Mouse (Mus musculus): ENCODE data around the gene Spsb4.
A peak's percentile ranks its signal among the peaks of the same experiment; 100 is the strongest.

The Spsb4 gene

GRCm38 (mm10) chr9:96978147-96978782 is 40.4 kb downstream of the Spsb4 start:
- no peak for DNase-seq (ENCODE audit: low read depth)

GRCm38 (mm10) chr9:96977287-96978145 is 41.1 kb downstream of the Spsb4 start:
- DNase-seq (ENCODE audit: low read depth) = peak; percentile 30

DNA sequence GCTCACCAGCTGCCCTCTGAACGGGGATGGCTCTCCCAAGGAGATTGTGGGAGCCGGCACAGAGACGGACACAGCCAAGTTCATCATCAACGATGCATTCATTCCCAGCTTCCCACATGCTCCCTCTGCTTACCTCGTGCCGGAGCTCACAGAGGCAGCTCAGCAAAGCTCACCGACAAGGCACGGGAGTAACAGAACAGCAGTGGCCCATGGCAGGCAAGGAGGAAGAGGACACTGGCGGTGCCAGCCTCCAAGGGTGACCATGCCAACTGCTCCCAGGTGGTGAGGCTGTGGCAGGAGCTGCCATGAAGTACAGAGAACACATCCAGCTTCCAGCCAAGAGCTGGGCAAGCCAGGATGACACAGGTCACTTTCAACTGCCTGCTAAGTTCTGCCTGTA is 45.6 kb downstream of the Spsb4 start:
- DNase-seq (ENCODE audit: low read depth) = no peak

DNA sequence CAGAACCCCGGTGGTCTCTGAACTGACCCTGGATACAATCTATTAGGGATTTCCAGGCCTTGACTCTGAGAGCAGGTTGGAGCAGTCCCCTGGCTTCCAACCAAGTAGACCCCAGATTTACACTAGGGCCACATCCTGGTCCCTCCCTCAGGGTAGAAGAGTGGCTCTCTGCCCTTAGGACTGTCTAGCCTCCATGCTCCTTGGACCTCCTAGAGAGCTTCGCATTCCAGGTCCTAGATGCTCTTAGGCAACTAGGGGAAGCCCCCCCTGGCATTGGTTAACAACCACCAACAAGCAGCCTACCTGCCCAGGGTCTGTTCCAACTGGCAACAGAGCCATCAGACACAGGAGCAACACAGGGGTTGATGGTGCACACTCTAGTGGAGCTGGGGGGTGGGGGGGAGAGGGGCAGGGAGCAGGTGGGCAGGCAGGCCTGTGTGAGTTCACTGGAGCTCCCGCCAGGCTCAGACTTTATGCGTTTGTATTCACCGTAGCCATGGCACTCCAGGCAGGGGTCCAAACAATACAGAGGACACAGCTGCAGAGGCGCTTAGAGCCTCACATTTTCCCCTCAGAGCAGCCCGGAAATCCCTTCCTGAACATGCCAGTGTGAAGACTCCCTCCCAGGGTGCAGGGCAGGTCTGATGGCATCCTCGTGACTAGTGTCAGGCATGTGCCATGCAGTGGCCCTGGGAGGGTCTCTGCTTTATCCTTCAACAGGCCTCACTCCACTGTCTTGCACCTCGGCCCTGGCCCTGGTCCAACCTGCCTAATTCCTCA is 46.8 kb downstream of the Spsb4 start:
- DNase-seq (ENCODE audit: low read depth) = no peak

GRCm38 (mm10) chr9:96967516-96967915 is 51.1 kb downstream of the Spsb4 start:
- DNase-seq (ENCODE audit: low read depth) = peak; percentile 22

DNA sequence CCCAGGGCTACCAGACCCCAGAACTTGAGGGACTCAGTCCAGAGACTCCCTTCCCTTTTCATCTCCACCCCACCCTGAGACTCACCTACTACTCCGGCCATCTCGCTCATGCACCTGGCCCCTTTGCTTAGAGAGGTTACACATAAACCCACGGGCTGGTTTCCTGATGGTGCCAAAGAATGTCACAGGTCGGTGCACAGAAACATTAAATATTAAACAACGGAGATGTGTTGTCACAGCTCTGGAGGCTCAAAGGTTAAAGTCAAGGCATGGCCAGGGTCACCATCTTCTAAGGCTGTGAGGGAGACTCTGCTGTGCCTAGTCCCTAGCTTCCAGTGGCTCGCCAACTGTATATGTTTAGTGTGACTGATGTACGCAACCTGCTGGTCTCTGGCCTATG is 52.2 kb downstream of the Spsb4 start:
- DNase-seq (ENCODE audit: low read depth) = no peak

- DNase-seq (ENCODE audit: low read depth) = no peak
Measured at GRCm38 (mm10) chr9:96963443-96964215, 55.0 kb downstream of the Spsb4 start.

GRCm38 (mm10) chr9:96962714-96963113 is 55.9 kb downstream of the Spsb4 start:
- no peak for DNase-seq (ENCODE audit: low read depth)

- peak; percentile 14 for DNase-seq (ENCODE audit: low read depth)
Measured at GRCm38 (mm10) chr9:96961986-96962701, 56.5 kb downstream of the Spsb4 start.

DNA sequence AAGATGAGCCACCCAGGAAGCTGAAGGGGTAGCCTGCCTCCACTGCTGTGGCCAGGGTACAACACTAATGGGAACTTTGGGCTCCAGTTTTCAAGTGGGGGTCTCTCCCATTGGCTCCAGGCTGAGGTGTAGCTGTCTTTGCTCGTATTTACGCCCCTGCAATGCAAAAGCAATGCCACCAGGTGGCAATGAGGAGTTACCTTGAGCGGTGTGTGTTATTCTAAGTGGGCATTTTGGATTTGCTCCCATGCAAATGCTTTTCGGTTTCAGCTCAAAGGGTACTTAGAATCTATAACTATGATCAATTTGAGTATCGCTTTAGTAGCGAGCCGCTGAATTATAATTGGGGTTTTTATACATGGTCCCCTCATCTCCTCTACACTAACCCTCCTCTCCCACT is 57.6 kb downstream of the Spsb4 start:
- peak; percentile 61 for DNase-seq (ENCODE audit: low read depth)

- DNase-seq (ENCODE audit: low read depth) = peak; percentile 24
Measured at GRCm38 (mm10) chr9:96960241-96960640, 58.4 kb downstream of the Spsb4 start.

- peak; percentile 73 for DNase-seq (ENCODE audit: low read depth)
Measured at GRCm38 (mm10) chr9:96959469-96959868, 59.2 kb downstream of the Spsb4 start.

DNA sequence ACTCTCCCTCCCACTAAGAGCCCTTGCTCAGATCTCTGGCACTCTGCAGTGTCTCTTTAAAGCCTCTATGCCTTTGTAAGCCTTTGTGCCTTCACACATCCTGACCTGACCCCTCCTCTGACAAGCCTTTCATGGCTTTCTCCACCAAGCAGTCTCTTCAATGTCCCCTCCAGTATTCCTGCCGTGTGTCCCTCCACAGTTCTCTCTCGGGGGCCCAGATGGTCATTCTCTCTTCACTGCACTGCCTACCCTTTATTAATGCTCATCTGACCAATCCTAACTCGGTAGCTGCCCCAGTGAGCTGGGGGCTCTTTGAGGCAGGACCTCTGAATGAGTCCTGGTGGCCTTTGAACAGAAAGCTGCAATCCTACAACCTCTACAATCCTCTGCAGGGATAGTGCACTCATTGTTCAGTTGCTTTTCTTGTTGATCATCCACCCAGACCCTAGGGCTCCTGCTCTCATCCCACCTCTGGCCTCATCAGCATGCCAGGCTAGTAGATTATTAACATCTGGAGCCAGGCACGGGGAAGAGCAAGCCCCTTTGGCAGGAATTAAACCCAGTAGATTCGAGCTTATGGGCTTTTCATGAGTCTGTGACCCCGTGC is 60.5 kb downstream of the Spsb4 start:
- no peak for DNase-seq (ENCODE audit: low read depth)

- no peak for DNase-seq (ENCODE audit: low read depth)
Measured at GRCm38 (mm10) chr9:96957298-96957865, 61.3 kb downstream of the Spsb4 start.

DNA sequence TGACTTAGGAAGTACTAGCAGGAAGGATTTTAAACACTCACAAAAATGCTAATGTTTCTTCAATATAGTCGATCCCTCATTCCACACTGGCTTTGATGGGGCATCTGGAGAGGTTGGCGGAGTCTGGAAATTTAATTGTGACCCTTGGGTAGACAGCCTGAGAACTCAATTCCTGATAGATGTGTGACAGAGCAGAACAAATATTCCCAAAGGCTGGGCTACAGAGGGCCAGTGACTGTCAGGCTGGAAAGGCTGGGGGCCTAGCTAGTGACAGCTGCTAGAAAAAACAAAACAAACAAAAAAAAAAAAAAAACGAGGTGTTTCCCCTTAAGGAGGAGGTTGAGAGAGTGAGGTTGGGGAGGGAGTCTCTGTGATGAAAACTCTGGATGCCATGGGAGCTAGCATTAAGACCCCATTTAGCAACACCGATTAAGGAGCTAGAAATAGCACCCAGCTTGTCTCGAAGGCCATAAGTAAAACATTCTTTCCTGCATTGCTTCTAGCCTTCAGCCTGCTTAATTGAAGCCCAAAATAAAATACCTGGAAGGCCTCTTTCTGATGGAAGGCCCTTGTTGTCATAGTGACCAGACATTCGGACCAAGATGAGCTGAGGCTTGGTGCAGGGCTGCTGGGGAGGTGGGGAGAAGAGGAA is 61.9 kb downstream of the Spsb4 start:
- no peak for DNase-seq (ENCODE audit: low read depth)

DNA sequence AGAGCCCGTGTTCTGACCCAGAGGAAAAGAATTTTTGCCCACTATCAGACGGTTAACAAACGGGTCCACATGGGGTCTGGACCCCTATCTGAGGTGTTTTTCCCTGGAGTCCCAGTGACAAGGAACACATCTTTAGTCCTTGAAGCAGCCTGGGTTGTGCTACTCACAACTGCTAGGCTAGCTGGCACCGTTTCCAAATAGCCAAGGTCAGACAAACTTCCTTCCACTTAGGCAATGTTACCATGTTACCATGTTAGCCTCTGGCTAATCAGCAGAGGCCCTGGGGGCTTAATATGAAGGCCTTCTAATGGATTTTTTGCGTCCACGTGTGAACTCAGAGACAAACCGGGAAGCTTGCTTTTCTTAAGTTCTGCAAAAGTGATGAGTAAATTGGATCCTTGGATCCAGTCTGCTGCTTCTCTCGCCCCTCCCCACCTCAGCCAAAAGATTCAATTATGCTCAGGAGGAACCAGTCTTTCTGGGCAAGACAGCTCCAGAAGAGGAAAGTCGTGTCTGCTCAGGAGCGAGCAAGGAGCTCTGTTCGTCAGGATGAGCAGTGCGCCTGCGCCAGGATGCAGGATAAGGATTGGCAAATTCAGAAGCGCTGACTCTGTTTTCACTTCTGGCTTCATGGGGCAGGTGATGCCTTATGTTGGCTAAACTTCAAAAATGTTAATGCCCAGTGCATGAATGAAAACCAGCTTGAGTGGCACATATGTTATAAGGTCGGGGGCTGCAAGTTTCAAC is 64.4 kb downstream of the Spsb4 start:
- DNase-seq (ENCODE audit: low read depth) = peak; percentile 55

- peak; percentile 16 for DNase-seq (ENCODE audit: low read depth)
Measured at GRCm38 (mm10) chr9:96953443-96953842, 65.2 kb downstream of the Spsb4 start.

DNA sequence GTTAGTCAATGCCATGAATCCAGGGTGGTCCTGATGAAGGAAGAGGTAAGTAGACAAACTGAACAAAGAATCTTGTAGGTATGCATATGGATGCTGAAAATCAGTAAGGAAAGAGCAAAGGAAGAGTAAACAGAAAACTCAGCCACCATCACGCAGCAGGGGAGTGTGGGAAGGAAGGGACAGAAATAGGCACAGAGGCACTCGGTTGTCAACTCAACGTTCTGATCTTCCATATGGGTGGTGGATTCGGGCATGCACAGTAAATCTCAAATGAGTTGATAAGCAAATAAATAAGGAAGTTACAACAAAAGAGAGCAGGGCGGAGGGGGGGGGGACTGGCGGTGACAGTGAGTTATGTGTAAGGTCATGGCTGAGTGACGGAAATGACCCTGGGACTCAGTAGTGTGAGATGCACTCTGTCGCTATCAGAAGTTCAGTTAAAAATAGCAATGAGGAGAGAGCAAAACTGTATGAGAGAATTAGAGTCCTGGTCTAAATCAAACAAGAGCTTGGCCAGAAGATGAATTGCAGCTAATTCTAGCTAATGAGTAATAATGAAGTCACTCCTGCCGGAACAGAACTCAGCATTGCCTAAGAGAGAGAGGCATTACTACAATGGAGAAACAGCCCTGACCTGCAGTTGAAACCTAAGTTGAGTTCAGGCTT is 66.2 kb downstream of the Spsb4 start:
- peak; percentile 82 for DNase-seq (ENCODE audit: low read depth)

DNA sequence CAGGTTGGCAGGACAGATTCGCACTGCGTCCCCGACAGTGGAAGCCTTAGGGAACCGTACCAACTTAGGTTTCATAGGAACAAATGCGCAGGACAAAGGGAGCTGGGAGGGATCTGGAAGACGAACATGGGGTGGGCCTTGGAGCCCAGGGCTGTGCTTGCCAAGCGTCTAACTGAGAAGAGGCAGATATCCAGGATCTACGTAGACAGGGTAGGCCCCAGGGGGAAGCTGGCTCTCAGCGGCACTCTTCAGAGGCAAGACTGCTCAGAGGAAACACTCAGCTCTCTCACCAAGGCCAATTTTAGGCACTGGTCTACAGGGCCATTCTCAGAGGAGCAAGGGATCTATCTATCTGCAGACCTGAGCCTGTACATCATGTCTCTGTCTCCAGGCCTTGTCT is 69.1 kb downstream of the Spsb4 start:
- DNase-seq (ENCODE audit: low read depth) = no peak
